Mouse (Mus musculus) limb, embryonic 14.5 days (tissue): Measurements from ENCODE around the gene Gnb1l. TPM values are rescaled to one million over a fixed set of nuclear protein-coding genes. Genes with fewer than 3 reads are reported as not detected.
A peak's percentile ranks its signal among the peaks of the same experiment; 100 is the strongest.

Experiments
- ATAC-seq: fragments of 200-750 bp; cut with Nextera tagmentation; 2 replicates; pipeline ENCODE4 v1.8.0; 2017; ENCODE audit warnings: low read depth, moderate number of reproducible peaks, moderate TSS enrichment; ENCODE audit not compliant: low FRiP score
- DNase-seq: peaks from one replicate; pipeline ENCODE4 v3.0.0-alpha.2; 2015; ENCODE audit warnings: low spot score
- H3K27ac ChIP-seq: fragments of 300-500 bp; sonication (generic); replicated peaks from 2 replicates; pipeline ENCODE4 v1.5.1; 2014; ENCODE audit warnings: low read depth, mild to moderate bottlenecking, low read length, moderate library complexity, mixed read lengths
- H3K27me3 ChIP-seq: fragments of 300-500 bp; sonication (generic); 2 replicates; pipeline ENCODE4 v1.6.1; 2014; ENCODE audit warnings: low read length, mixed read lengths; ENCODE audit not compliant: control insufficient read depth, insufficient read depth
- H3K36me3 ChIP-seq: fragments of 300-500 bp; sonication (generic); 2 replicates; pipeline ENCODE4 v1.6.1; 2014; ENCODE audit warnings: mild to moderate bottlenecking, low read length, moderate library complexity, mixed read lengths; ENCODE audit not compliant: control insufficient read depth, insufficient read depth
- H3K4me1 ChIP-seq: fragments of 300-500 bp; sonication (generic); 2 replicates; pipeline ENCODE4 v1.6.1; 2014; ENCODE audit warnings: antibody characterized with exemption, low read length, mixed read lengths; ENCODE audit not compliant: control insufficient read depth, insufficient read depth
- H3K4me2 ChIP-seq: fragments of 300-500 bp; sonication (generic); replicated peaks from 2 replicates; pipeline ENCODE4 v1.6.1; 2014; ENCODE audit warnings: low read depth, mild to moderate bottlenecking, low read length, moderate library complexity; ENCODE audit not compliant: severe bottlenecking
- H3K4me3 ChIP-seq: fragments of 300-500 bp; sonication (generic); replicated peaks from 2 replicates; pipeline ENCODE4 v1.5.1; 2014; ENCODE audit warnings: low read length
- H3K9ac ChIP-seq: fragments of 300-500 bp; sonication (generic); 2 replicates; pipeline ENCODE4 v1.6.1; 2014; ENCODE audit warnings: mild to moderate bottlenecking, low read depth, low read length, moderate library complexity; ENCODE audit not compliant: severe bottlenecking
- H3K9me3 ChIP-seq: fragments of 300-500 bp; sonication (generic); 2 replicates; pipeline ENCODE4 v1.6.1; 2016; ENCODE audit warnings: low read length; ENCODE audit not compliant: control insufficient read depth
- POLR2A ChIP-seq: fragments of 200-500 bp; IDR thresholded peaks from 2 replicates; pipeline ENCODE4 v1.8.0; 2012; ENCODE audit warnings: inconsistent platforms, mild to moderate bottlenecking, moderate library complexity, borderline replicate concordance; ENCODE audit not compliant: insufficient read depth, insufficient read length; ENCODE audit errors: extremely low read depth
- WGBS: fragments of 180-500 bp; shearing (Covaris S2); extraction: QIAGEN DNeasy Blood & Tissue Kit; methylation state at CpG from one replicate; pipeline ENCODE4 v1.1.7; 2014; 5-methylcytosine and 5-hydroxymethylcytosine counted together
- polyA plus RNA-seq, 2 experiments: library from polyadenylated mRNA; depleted of rRNA in 1 of 2; stranded (reverse) in 1 of 2; unstranded in 1 of 2; fragments of >200 nt; fragmentation: Nextera tagmentation in 1 of 2; extraction: Ambion mirVana in 1 of 2; gene quantifications; 2 replicates each; pipeline versions ENCODE4 v1.2.1 to v1.2.3; 2012 to 2014

Gene Gnb1l
- polyA plus RNA-seq, 2 experiments: 16.1 to 20.2 TPM

- no peak for DNase-seq
- H3K9me3 ChIP-seq: no peaks in the 10 kb centered on the region
- peak overlapping the region; percentile 18; the same call in 1 of the 2 replicates for H3K9ac ChIP-seq
- peak overlapping the region; percentile 75 for H3K27ac ChIP-seq
- no peaks in the 10 kb centered on the region for H3K27me3 ChIP-seq
- peak; percentile 13; the same call in 1 of the 2 replicates for ATAC-seq
- peaks cover 17% of the 10 kb centered on the region for H3K4me1 ChIP-seq
- 22% methylated on average over 2 of the region's 2 CpGs for WGBS
- no peaks in the 10 kb centered on the region for H3K36me3 ChIP-seq
- TF ChIP-seq POLR2A: no peak
- no peak overlapping the region for H3K4me3 ChIP-seq
- no peak overlapping the region for H3K4me2 ChIP-seq
Observed at GRCm38 (mm10) chr16:18554721-18555120, 56.2 kb downstream of the Gnb1l start.

DNA sequence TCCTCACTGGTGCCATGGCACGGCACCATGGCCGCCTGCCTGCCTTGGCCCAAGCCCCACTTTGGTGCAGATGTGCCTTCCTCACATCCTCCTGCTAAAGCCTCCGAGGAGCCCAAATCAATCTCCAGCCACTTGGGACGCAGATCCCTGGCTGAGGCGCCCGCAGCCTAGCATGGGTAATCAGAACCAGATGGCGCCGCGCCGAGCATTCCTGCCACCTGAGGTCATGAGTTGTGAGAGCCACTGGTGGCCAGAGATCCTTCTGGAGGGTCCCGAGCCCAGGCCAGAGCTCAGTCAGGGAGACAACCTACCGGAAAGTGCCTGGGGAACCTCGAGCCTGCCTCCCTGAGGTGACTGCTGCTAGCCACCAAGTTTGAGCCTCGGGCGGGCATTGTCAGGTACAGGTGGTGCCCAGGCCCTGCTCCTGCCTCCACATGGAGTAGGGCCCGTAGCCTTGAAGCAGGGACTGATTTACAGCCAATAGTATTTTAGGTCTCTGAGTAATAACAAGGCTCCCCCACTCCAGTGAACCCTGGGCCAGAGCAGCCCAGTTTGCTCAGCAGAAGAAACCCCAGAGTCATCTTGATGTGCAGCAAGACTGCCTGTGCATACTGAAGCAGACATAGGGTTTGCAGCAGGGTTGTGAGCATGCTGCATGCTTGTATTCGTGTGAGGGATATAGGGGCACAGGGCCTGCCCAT, 56.9 kb downstream of the Gnb1l start:
- WGBS: 13% methylated on average over 17 of the region's 17 CpGs
- ATAC-seq: peak; percentile 70
- Histone ChIP-seq H3K27ac (peak overlapping the region; percentile 75), H3K9me3 (no peaks in the 10 kb centered on the region), H3K36me3 (no peaks in the 10 kb centered on the region), H3K4me1 (peaks cover 17% of the 10 kb centered on the region), H3K4me3 (no peak overlapping the region), H3K9ac (peak overlapping the region; percentile 18; the same call in 1 of the 2 replicates), H3K4me2 (no peak overlapping the region), H3K27me3 (no peaks in the 10 kb centered on the region)
- peak; percentile 80 for DNase-seq
- no peak for TF ChIP-seq POLR2A

DNA sequence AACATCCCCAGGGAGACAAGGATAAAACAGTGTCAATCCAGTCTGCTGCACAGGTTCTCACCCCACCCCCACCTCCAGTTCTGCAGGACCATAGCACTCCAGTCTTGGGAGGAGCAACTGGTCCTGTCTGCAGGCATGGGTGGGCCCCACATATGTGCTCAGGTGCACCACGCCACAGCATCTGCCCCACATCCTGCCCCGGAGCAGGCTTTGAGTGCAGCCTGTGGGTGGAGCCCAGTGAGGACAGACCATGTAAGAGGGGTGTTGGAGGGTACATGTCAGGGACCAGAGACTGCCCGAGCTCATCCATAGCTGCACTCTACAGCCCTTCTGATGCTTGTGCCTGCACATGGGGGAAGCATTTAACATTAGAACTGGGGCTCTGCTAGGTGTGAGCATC, 57.9 kb downstream of the Gnb1l start:
- WGBS: 78% methylated on average over 3 of the region's 3 CpGs
- DNase-seq (no peak), ATAC-seq (no peak)
- Histone ChIP-seq H3K4me1 (peaks cover 17% of the 10 kb centered on the region), H3K4me2 (no peak overlapping the region), H3K9ac (no peak overlapping the region), H3K9me3 (no peaks in the 10 kb centered on the region), H3K27ac (no peak overlapping the region), H3K36me3 (no peaks in the 10 kb centered on the region), H3K4me3 (no peak overlapping the region), H3K27me3 (no peaks in the 10 kb centered on the region)
- no peak for TF ChIP-seq POLR2A

DNA sequence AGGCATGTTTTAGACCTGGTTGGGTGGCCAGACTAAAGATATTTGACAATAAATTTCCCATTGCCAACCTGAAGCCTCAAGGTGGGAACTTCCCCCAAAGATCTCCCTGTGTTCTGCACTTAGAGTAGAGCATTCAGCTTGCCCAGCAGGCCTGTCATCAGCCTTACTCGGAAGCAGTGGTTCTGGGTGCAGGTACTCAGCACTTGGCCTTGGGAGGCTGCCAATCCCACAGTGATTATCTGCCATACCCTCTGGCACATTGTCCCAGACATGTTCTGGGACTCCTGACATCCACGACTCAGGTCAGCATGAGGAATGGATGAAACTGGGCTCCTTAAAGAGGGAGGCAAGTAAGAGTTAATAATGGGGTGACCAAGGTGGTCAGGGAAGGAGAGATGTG, 66.0 kb downstream of the Gnb1l start:
- DNase-seq: no peak
- TF ChIP-seq POLR2A: no peak
- no peak for ATAC-seq
- Histone ChIP-seq H3K4me2 (no peak overlapping the region), H3K9me3 (no peaks in the 10 kb centered on the region), H3K27me3 (no peaks in the 10 kb centered on the region), H3K36me3 (no peaks in the 10 kb centered on the region), H3K4me1 (no peaks in the 10 kb centered on the region), H3K27ac (no peak overlapping the region), H3K9ac (no peak overlapping the region), H3K4me3 (no peak overlapping the region)
- 72% methylated on average over 2 of the region's 2 CpGs for WGBS

DNA sequence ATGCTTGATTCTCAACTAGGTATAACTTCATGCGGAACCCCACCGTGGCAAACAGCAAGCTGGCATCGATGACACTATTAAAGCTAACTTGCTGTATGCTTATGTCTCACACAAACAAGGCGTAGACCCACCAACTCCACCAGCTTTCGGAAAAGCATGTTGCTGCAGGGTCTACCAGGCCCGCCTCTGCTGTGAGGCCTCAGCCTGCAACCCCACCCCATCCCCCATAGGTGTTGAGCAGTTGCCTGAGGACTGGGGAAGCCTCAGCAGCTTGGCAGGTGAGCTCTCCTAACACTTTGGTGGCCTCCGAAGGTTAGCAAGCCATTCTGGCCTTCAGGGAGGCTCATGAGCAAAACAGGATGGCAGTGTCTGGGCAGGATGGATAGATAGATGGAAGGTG, 70.1 kb downstream of the Gnb1l start:
- H3K4me3 ChIP-seq: no peak overlapping the region
- H3K36me3 ChIP-seq: no peaks in the 10 kb centered on the region
- no peak for TF ChIP-seq POLR2A
- H3K27ac ChIP-seq: no peak overlapping the region
- WGBS: 70% methylated on average over 7 of the region's 7 CpGs
- no peak overlapping the region for H3K9ac ChIP-seq
- no peak for ATAC-seq
- no peaks in the 10 kb centered on the region for H3K9me3 ChIP-seq
- H3K4me2 ChIP-seq: no peak overlapping the region
- no peaks in the 10 kb centered on the region for H3K27me3 ChIP-seq
- H3K4me1 ChIP-seq: no peaks in the 10 kb centered on the region
- DNase-seq: no peak
